Mouse (Mus musculus) myocyte (in vitro differentiated cells): Measurements from ENCODE around the gene Kpna2.

Experiments
- E2F4 ChIP-seq: IDR thresholded peaks from one replicate; pipeline ENCODE4 v1.6.1; 2011; ENCODE audit warnings: mild to moderate bottlenecking, control low read depth, moderate library complexity; ENCODE audit not compliant: insufficient read depth
- MAX ChIP-seq: IDR thresholded peaks from one replicate; pipeline ENCODE4 v1.6.1; 2011; ENCODE audit warnings: low read depth, mild to moderate bottlenecking, control low read depth
- POLR2A ChIP-seq: IDR thresholded peaks from one replicate; pipeline ENCODE4 v1.6.1; 2011; ENCODE audit warnings: low read depth, mild to moderate bottlenecking, control low read depth, moderate library complexity; ENCODE audit not compliant: insufficient read length
- SRF ChIP-seq: IDR thresholded peaks from one replicate; pipeline ENCODE4 v1.6.1; 2011; ENCODE audit warnings: low read depth; ENCODE audit not compliant: control insufficient read depth, insufficient read length
- TCF12 ChIP-seq: IDR thresholded peaks from one replicate; pipeline ENCODE4 v1.6.1; 2011; ENCODE audit warnings: mild to moderate bottlenecking, control low read depth; ENCODE audit not compliant: poor library complexity, insufficient read depth, severe bottlenecking
- USF1 ChIP-seq: IDR thresholded peaks from one replicate; pipeline ENCODE4 v1.6.1; 2011; ENCODE audit warnings: low read depth, mild to moderate bottlenecking, control low read depth, moderate library complexity

DNA sequence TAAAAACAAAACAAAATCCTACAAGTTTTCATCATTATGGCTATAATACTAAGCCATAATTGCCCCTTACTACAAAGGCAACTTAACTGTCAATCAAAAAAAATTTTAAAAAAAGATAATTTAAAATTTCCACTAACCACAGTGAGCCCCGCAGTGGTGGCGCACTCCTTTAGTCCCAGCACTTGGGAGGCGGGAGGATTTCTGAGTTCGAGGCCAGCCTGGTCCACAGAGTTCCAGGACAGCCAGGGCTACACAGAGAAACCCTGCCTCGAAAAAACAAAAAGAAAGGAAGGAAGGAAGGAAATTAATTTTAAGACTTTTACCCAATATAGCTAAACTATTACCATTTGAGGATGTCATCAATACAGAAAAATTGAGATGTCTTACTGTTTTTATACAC lies 1.4 kb downstream of the Kpna2 start:
- TF ChIP-seq SRF (no peak), POLR2A (no peak), TCF12 (no peak), E2F4 (no peak), MAX (no peak), USF1 (no peak)
